Mouse (Mus musculus) stomach, postnatal 0 days (tissue): Measurements from ENCODE around the gene Ccdc40.

Source experiments
- CTCF ChIP-seq: IDR thresholded peaks from 2 replicates; pipeline ENCODE4 v1.5.1; 2016; ENCODE audit warnings: antibody characterized with exemption, low read depth, mild to moderate bottlenecking, moderate library complexity
- EP300 ChIP-seq: optimal IDR thresholded peaks from 2 replicates; pipeline ENCODE3; 2016; ENCODE audit warnings: antibody characterized with exemption

DNA sequence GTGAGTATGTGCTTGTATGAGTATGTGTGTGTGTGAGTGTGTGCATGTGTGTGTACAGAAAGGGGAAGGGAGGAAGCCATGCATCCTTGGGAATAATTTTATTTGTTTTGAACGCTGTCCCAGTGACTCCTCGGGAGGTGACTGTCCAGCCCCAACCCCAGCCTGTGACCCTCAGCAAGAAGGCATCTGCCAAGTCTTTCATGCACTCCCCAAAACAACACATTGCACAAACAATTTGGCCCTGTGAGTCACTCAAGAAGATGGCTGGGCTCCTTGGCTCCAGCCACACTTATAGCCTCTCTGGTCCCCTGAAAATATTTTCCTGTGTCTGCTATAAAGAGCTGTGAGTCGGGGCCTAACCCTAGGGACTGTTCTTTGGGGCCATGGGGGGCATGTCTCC lies 42.0 kb upstream of the Ccdc40 start:
- TF ChIP-seq CTCF = no peak
- no peak for TF ChIP-seq EP300
